Mouse (Mus musculus): ENCODE data around the gene Pex1. TPM values are rescaled to one million over a fixed set of nuclear protein-coding genes. Genes with fewer than 3 reads are reported as not detected.

Pex1 gene
- total RNA-seq, 2 experiments from 2014 or later, result 23.5 to 28.3 TPM

Small RNA genes within 50 kb of the gene (microRNA-seq; reads per million reads assigned to microRNA genes)
- 0 reads per million in 2 experiments for gene Gm26238

Other genes starting within 250 kb of the Pex1 start
- gene Fam133b, start 52.2 kb upstream of the Pex1 start, total RNA-seq (2021), result 10 to 100 TPM; 37.8 to 41.9 TPM
- 1 to 10 TPM; 2.7 to 3.5 TPM for gene 1700109H08Rik, start 24.5 kb upstream of the Pex1 start, total RNA-seq (2021)
- gene Rbm48, start 519 bp downstream of the Pex1 start, total RNA-seq (2021), result 10 to 100 TPM; 12.1 to 12.8 TPM
- not detected for gene Tmbim7, start 55.1 kb downstream of the Pex1 start, total RNA-seq (2021)
- 100 to 1,000 TPM; 117 to 118 TPM for gene Gatad1, start 61.1 kb downstream of the Pex1 start, total RNA-seq (2021)
- gene Ankib1, start 206.9 kb downstream of the Pex1 start, total RNA-seq (2021), result 10 to 100 TPM; 67.2 to 68.3 TPM
- 10 to 100 TPM; 41.3 to 43.3 TPM for gene Krit1, start 207.1 kb downstream of the Pex1 start, total RNA-seq (2021)
- not detected for gene Lrrd1, start 249.1 kb downstream of the Pex1 start, total RNA-seq (2021)